Mouse (Mus musculus) testis, adult 2 months (tissue): ENCODE results near the gene BC051665. TPM values are rescaled to one million over a fixed set of nuclear protein-coding genes. Genes with fewer than 3 reads are reported as not detected.

Experiments used
- H3K27ac ChIP-seq: fragments of 200-500 bp; 2 replicates; pipeline ENCODE4 v1.5.1; 2012; ENCODE audit warnings: low read depth, low read length; ENCODE audit not compliant: control insufficient read depth, insufficient read depth
- H3K27me3 ChIP-seq: fragments of 200-500 bp; 2 replicates; pipeline ENCODE4 v1.6.1; 2012; ENCODE audit warnings: mild to moderate bottlenecking, low read length, moderate library complexity; ENCODE audit not compliant: control insufficient read depth, insufficient read depth
- H3K36me3 ChIP-seq: fragments of 200-500 bp; 2 replicates; pipeline ENCODE4 v1.6.1; 2012; ENCODE audit warnings: mild to moderate bottlenecking, low read length; ENCODE audit not compliant: control insufficient read depth, insufficient read depth
- H3K4me1 ChIP-seq: fragments of 200-500 bp; 2 replicates; pipeline ENCODE4 v1.6.1; 2012; ENCODE audit warnings: low read length; ENCODE audit not compliant: control insufficient read depth, insufficient read depth
- H3K4me3 ChIP-seq: fragments of 200-500 bp; 2 replicates; pipeline ENCODE4 v1.5.1; 2012; ENCODE audit warnings: low read depth, mild to moderate bottlenecking, low read length, moderate library complexity, mixed read lengths; ENCODE audit not compliant: control insufficient read depth
- CTCF ChIP-seq: fragments of 200-500 bp; IDR thresholded peaks from 2 replicates; pipeline ENCODE4 v1.5.1; 2012; ENCODE audit warnings: low read depth, mild to moderate bottlenecking, inconsistent platforms, low read length, moderate library complexity; ENCODE audit not compliant: control insufficient read depth, insufficient read depth, insufficient replicate concordance
- POLR2A ChIP-seq: fragments of 200-500 bp; IDR thresholded peaks from 2 replicates; pipeline ENCODE4 v1.6.1; 2012; ENCODE audit warnings: low read depth, mild to moderate bottlenecking, inconsistent platforms, low read length, moderate library complexity; ENCODE audit not compliant: control insufficient read depth
- polyA plus RNA-seq: library from polyadenylated mRNA; depleted of rRNA; stranded (reverse); fragments of >200 nt; gene quantifications from 2 replicates; pipeline ENCODE4 v1.2.3, GENCODE M21; 2012

BC051665 gene
- polyA plus RNA-seq, 1 experiment, result not detected

GRCm38 (mm10) chr13:60753216-60753615 is 32.9 kb downstream of the BC051665 start:
- H3K36me3 ChIP-seq, result no peaks in the 10 kb centered on the region
- no peaks in the 10 kb centered on the region for H3K27me3 ChIP-seq
- H3K4me3 ChIP-seq, result no peak overlapping the region
- TF ChIP-seq POLR2A, result no peak
- no peak for TF ChIP-seq CTCF
- no peak overlapping the region for H3K27ac ChIP-seq
- no peaks in the 10 kb centered on the region for H3K4me1 ChIP-seq

DNA sequence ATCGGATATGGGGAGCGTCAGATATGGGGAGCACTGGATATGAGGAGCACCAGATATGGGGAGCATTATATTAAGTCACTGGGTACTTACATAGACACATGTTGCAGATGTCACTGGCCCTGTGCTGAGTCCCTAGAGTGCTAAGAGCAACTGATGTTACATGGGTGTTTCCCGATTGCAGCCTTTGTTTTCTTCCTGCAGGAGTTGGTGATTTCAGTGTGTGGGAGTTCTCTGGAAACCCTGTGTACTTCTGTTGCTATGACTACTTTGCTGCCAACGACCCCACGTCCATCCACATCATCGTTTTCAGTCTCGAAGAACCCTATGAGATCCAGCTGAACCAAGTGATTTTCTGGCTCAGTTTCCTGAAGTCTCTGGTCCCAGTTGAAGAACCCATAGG is 35.2 kb downstream of the BC051665 start:
- TF ChIP-seq CTCF, result no peak
- TF ChIP-seq POLR2A, result no peak
- Histone ChIP-seq H3K4me3 (no peak overlapping the region), H3K27me3 (no peaks in the 10 kb centered on the region), H3K4me1 (no peaks in the 10 kb centered on the region), H3K36me3 (no peaks in the 10 kb centered on the region), H3K27ac (no peak overlapping the region)

DNA sequence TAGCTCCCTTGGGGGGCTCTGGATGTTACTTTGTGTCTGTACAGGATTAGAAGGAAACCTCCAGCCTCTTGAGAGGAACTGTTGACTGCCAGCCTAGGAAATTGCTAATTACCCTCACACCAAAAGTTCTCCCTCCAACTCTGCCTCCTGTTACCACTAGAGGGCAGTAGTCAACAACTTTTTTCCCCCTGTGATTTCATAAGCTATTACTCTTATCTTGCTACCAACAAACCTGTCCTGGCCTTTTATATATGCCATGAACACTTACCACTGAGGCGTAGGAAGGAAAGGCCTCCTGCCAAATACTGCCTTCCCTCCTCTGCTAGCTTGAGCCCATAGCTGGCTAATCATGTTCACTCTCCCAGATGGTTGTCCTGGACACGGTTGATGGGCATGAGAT is 37.6 kb downstream of the BC051665 start:
- Histone ChIP-seq H3K36me3 (no peaks in the 10 kb centered on the region), H3K27me3 (no peaks in the 10 kb centered on the region), H3K4me1 (no peaks in the 10 kb centered on the region), H3K4me3 (no peak overlapping the region), H3K27ac (no peak overlapping the region)
- TF ChIP-seq POLR2A (no peak), CTCF (no peak)

GRCm38 (mm10) chr13:60747201-60747600 is 39.0 kb downstream of the BC051665 start:
- Histone ChIP-seq H3K4me1 (no peaks in the 10 kb centered on the region), H3K36me3 (no peaks in the 10 kb centered on the region), H3K27me3 (no peaks in the 10 kb centered on the region), H3K4me3 (no peak overlapping the region), H3K27ac (no peak overlapping the region)
- TF ChIP-seq POLR2A (no peak), CTCF (no peak)

GRCm38 (mm10) chr13:60746271-60746670 is 39.9 kb downstream of the BC051665 start:
- Histone ChIP-seq H3K4me3 (no peak overlapping the region), H3K36me3 (no peaks in the 10 kb centered on the region), H3K27me3 (no peaks in the 10 kb centered on the region), H3K4me1 (no peaks in the 10 kb centered on the region), H3K27ac (no peak overlapping the region)
- no peak for TF ChIP-seq CTCF
- TF ChIP-seq POLR2A, result no peak

DNA sequence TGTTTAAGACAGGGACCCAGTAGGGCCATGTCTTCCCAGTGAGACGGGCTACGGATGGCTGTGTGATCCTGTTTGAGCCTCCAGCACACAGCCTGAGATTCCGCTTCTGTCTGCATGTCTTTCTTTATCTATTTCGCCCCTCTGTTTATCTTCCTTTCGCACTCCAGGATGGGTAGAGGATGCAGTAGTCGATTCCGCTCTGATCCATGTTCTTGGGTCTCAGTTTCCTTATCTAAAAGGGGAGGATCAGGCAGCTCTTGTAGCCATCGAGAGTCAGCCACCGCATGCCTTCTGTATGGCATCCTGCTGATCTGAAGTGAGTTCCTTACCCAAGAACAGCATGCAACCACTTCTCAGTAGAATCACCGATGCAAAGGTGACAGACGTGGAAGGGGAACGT is 40.8 kb downstream of the BC051665 start:
- Histone ChIP-seq H3K36me3 (no peaks in the 10 kb centered on the region), H3K27ac (no peak overlapping the region), H3K27me3 (no peaks in the 10 kb centered on the region), H3K4me1 (no peaks in the 10 kb centered on the region), H3K4me3 (no peak overlapping the region)
- TF ChIP-seq POLR2A (no peak), CTCF (no peak)

DNA sequence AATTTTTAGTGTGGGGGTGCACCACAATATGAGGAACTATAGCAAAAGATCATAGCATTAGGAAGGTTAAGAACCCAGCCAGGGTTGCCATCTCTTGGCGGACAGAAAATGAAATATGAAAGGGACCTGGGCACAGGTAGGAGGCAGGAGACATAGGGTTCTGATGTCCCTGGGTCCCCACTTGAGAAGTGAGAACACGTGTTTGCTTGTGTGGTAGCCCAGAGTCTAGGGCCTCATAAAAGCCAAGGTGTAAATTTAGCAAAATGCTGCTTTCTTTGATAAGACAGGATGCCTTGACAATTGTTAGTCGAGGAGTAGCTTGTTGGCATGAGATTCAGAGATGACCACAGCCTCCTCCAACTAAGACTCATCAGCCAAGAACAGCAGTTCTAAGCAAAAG is 41.4 kb downstream of the BC051665 start:
- H3K36me3 ChIP-seq, result no peaks in the 10 kb centered on the region
- no peaks in the 10 kb centered on the region for H3K4me1 ChIP-seq
- no peak overlapping the region for H3K27ac ChIP-seq
- H3K27me3 ChIP-seq, result no peaks in the 10 kb centered on the region
- no peak for TF ChIP-seq CTCF
- TF ChIP-seq POLR2A, result no peak
- H3K4me3 ChIP-seq, result no peak overlapping the region

DNA sequence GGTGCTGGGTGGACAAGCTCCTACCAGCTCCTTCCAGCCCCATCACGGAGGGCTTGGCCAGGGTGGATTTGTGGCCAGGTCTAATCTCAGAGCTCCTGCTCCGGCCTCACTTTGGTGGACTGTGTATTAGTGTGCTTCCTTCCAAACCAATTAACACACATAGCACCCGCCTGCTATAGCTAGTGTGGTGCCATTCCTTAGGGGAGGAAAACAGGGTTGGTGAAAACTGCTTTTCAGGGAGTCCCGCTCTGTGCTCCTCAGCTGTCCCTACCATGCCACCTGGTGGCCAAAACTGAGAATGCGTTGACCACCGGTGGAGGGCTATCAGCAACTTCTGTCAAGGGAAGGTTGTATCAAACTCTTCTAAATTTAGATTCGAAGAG is 42.1 kb downstream of the BC051665 start:
- Histone ChIP-seq H3K36me3 (no peaks in the 10 kb centered on the region), H3K27me3 (no peaks in the 10 kb centered on the region), H3K27ac (no peak overlapping the region), H3K4me1 (no peaks in the 10 kb centered on the region), H3K4me3 (no peak overlapping the region)
- TF ChIP-seq POLR2A, result no peak
- peak; percentile 95 for TF ChIP-seq CTCF
